Mouse (Mus musculus): ENCODE measurements around the gene Cnot1. TPM values are rescaled to one million over a fixed set of nuclear protein-coding genes. Genes with fewer than 3 reads are reported as not detected.

Cnot1 gene
- polyA plus RNA-seq, 1 experiment from 2014 or later, result 49.2 TPM

DNA sequence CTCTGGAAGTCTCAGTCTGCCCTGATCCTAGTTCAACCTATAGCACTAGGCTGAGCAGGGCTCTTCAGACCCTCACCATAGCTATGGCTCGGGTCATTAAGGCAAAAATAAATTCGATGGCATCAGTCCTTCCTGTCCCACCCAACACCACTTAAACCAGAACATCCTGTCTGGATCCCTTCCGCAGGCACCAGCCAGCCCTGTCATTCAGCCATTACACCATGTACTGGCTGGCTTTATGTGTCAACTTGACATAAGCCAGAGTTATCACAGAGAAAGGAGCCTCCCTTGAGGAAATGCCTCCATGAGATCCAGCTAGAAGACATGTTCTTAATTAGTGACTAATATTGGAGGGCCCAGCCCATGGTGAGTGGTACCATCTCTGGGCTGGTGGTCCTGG lies 15.4 kb upstream of the Cnot1 start:
- Histone ChIP-seq H3K27ac (ENCODE audit: low read length) (no peak overlapping the region; the same call in 1 of the 2 replicates), H3K4me2 (ENCODE audit: low read depth, low read length) (no peak overlapping the region), H3K27me3 (ENCODE audit: control insufficient read depth, insufficient read depth, low read length) (no peaks in the 10 kb centered on the region), H3K36me3 (ENCODE audit: control insufficient read depth, insufficient read depth) (no peaks in the 10 kb centered on the region), H3K9me3 (replicated peaks; ENCODE audit: control insufficient read depth, low read length) (no peaks in the 10 kb centered on the region), H3K4me1 (ENCODE audit: control insufficient read depth, insufficient read depth, low read length) (peaks cover 11% of the 10 kb centered on the region), H3K4me3 (ENCODE audit: low read length) (no peak overlapping the region), H3K9ac (ENCODE audit: low read length) (no peak overlapping the region)
- ATAC-seq (replicated peaks; ENCODE audit: extremely low read depth, insufficient read depth, low FRiP score), result no peak
- WGBS, result 27% methylated on average over 3 of the region's 3 CpGs

- Histone ChIP-seq H3K27me3 (ENCODE audit: control insufficient read depth, insufficient read depth, low read length) (no peaks in the 10 kb centered on the region), H3K4me2 (ENCODE audit: low read depth, low read length) (no peak overlapping the region), H3K4me3 (ENCODE audit: low read length) (no peak overlapping the region), H3K27ac (ENCODE audit: low read length) (no peak overlapping the region), H3K9me3 (replicated peaks; ENCODE audit: control insufficient read depth, low read length) (no peaks in the 10 kb centered on the region), H3K4me1 (ENCODE audit: control insufficient read depth, insufficient read depth, low read length) (peaks cover 14% of the 10 kb centered on the region), H3K9ac (ENCODE audit: low read length) (no peak overlapping the region), H3K36me3 (ENCODE audit: control insufficient read depth, insufficient read depth) (no peaks in the 10 kb centered on the region)
- ATAC-seq (replicated peaks; ENCODE audit: extremely low read depth, insufficient read depth, low FRiP score), result no peak
- 92% methylated on average over 5 of the region's 5 CpGs for WGBS
These were observed 14.8 kb upstream of the Cnot1 start for GRCm38 (mm10) chr8:95822096-95822495.

- H3K4me2 ChIP-seq (ENCODE audit: low read depth, low read length), result no peak overlapping the region
- no peaks in the 10 kb centered on the region for H3K36me3 ChIP-seq (ENCODE audit: control insufficient read depth, insufficient read depth)
- H3K9ac ChIP-seq (ENCODE audit: low read length), result no peak overlapping the region
- H3K27ac ChIP-seq (ENCODE audit: low read length), result no peak overlapping the region
- no peaks in the 10 kb centered on the region for H3K27me3 ChIP-seq (ENCODE audit: control insufficient read depth, insufficient read depth, low read length)
- WGBS, result 76% methylated on average over 6 of the region's 6 CpGs
- H3K4me3 ChIP-seq (ENCODE audit: low read length), result no peak overlapping the region
- ATAC-seq (replicated peaks; ENCODE audit: extremely low read depth, insufficient read depth, low FRiP score), result no peak
- H3K4me1 ChIP-seq (ENCODE audit: control insufficient read depth, insufficient read depth, low read length), result peaks cover 17% of the 10 kb centered on the region
- H3K9me3 ChIP-seq (replicated peaks; ENCODE audit: control insufficient read depth, low read length), result no peaks in the 10 kb centered on the region
These were observed 14.0 kb upstream of the Cnot1 start for GRCm38 (mm10) chr8:95821266-95821665.

DNA sequence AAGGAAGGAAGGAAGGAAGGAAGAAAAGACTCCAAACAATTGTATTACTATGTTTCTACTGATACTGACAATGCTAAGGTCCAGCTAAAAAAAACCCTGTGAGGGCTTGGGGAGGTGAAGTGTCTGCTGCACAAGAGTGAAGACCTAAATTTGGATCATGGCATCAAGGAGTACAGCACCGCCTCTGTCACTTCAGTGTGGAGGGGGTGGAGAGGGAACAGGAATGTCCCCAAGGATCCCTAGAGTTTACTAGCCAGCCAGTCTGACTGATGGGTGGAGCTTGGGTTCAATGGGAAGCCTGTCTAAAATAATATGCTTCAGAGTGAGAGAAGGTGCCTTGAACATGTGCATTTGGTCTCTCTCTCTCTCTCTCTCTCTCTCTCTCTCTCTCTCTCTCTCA lies 10.9 kb upstream of the Cnot1 start:
- Histone ChIP-seq H3K27ac (ENCODE audit: low read length) (peak overlapping the region; percentile 86), H3K4me3 (ENCODE audit: low read length) (no peak overlapping the region; the same call in 1 of the 2 replicates), H3K4me2 (ENCODE audit: low read depth, low read length) (peak overlapping the region; percentile 50), H3K27me3 (ENCODE audit: control insufficient read depth, insufficient read depth, low read length) (no peaks in the 10 kb centered on the region), H3K9me3 (replicated peaks; ENCODE audit: control insufficient read depth, low read length) (no peaks in the 10 kb centered on the region), H3K36me3 (ENCODE audit: control insufficient read depth, insufficient read depth) (no peaks in the 10 kb centered on the region), H3K9ac (ENCODE audit: low read length) (peak overlapping the region; percentile 49), H3K4me1 (ENCODE audit: control insufficient read depth, insufficient read depth, low read length) (peaks cover 19% of the 10 kb centered on the region)
- ATAC-seq (replicated peaks; ENCODE audit: extremely low read depth, insufficient read depth, low FRiP score), result peak; percentile 89
- WGBS, result 20% methylated on average over 1 of the region's 1 CpGs

DNA sequence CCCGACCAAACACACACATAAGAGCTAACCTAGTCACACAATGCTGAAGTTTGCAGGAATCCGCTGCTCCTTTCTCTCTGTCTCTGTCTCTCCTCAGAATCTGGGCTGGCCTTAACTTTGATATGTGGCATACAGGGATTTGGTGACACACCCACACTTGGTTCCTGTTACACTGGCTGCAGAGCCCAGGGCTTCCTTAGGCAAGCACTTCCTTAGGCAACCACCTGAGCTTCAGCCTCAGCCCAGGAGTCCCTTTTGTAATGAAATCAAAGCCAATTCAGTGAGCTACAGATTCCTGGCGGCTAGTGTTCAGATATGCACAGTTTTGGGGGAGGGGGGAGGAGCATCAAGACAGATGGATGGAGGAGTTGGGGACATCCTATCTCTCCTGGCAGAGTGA lies 10.3 kb upstream of the Cnot1 start:
- H3K27me3 ChIP-seq (ENCODE audit: control insufficient read depth, insufficient read depth, low read length), result no peaks in the 10 kb centered on the region
- H3K4me1 ChIP-seq (ENCODE audit: control insufficient read depth, insufficient read depth, low read length), result peaks cover 18% of the 10 kb centered on the region
- H3K9me3 ChIP-seq (replicated peaks; ENCODE audit: control insufficient read depth, low read length), result no peaks in the 10 kb centered on the region
- H3K4me3 ChIP-seq (ENCODE audit: low read length), result no peak overlapping the region; the same call in 1 of the 2 replicates
- H3K4me2 ChIP-seq (ENCODE audit: low read depth, low read length), result peak overlapping the region; percentile 50
- H3K36me3 ChIP-seq (ENCODE audit: control insufficient read depth, insufficient read depth), result no peaks in the 10 kb centered on the region
- peak overlapping the region; percentile 49 for H3K9ac ChIP-seq (ENCODE audit: low read length)
- peak overlapping the region; percentile 86 for H3K27ac ChIP-seq (ENCODE audit: low read length)
- 65% methylated on average over 3 of the region's 3 CpGs for WGBS
- peak; percentile 30; the same call in 1 of the 2 replicates for ATAC-seq (replicated peaks; ENCODE audit: extremely low read depth, insufficient read depth, low FRiP score)

GRCm38 (mm10) chr8:95816044-95816708 lies 8.9 kb upstream of the Cnot1 start:
- no peak for ATAC-seq (replicated peaks; ENCODE audit: extremely low read depth, insufficient read depth, low FRiP score)
- Histone ChIP-seq H3K4me3 (ENCODE audit: low read length) (no peak overlapping the region), H3K4me2 (ENCODE audit: low read depth, low read length) (no peak overlapping the region), H3K27ac (ENCODE audit: low read length) (peak overlapping the region; percentile 35), H3K36me3 (ENCODE audit: control insufficient read depth, insufficient read depth) (no peaks in the 10 kb centered on the region), H3K27me3 (ENCODE audit: control insufficient read depth, insufficient read depth, low read length) (no peaks in the 10 kb centered on the region), H3K9me3 (replicated peaks; ENCODE audit: control insufficient read depth, low read length) (no peaks in the 10 kb centered on the region), H3K4me1 (ENCODE audit: control insufficient read depth, insufficient read depth, low read length) (peaks cover 25% of the 10 kb centered on the region), H3K9ac (ENCODE audit: low read length) (peak overlapping the region; percentile 20; the same call in 1 of the 2 replicates)
- 39% methylated on average over 6 of the region's 6 CpGs for WGBS

DNA sequence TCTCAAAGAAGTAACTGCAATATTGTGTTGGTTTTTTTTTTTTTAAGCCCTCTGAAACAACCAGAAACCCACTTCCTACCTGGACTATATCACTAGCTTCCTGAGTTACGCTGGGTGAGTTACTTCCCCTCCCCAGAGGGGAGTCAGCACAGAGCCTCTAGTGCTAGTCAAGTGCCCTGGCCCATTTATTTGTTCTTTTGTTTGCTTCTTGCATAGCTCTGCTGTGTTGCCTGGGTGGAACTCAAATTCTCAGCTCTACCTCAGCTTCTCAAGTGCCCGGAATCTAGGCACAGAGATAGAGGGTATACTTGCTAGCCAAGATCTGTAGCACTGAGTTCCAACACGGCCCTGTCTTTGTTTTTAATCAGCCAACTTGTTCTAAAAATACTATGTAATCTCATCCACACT lies 2.9 kb upstream of the Cnot1 start:
- peak; percentile 37 for ATAC-seq (replicated peaks; ENCODE audit: extremely low read depth, insufficient read depth, low FRiP score)
- H3K4me2 ChIP-seq (ENCODE audit: low read depth, low read length), result peak overlapping the region; percentile 42; the same call in 1 of the 2 replicates

DNA sequence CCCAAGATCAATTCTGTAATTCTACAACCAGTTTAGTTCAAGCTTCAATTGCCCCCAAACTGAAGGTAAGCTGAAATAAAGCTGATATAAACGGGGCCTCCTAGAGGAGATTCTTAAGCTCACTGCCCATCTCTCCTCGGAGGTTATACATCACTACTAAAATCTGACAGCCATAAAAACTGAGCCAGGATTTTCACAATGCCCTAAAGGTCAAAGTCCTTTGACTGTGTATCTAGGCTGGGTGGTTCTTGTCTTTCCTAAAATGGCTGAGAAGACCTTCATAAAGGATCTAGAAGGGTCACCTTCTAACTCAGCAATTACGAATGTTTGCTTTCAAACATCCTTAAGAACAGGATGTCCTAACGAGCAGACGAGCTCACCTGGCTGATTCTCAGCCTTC lies 1.9 kb upstream of the Cnot1 start:
- WGBS, result 84% methylated on average over 5 of the region's 5 CpGs

More for the DNA sequence above, 2.9 kb upstream of the Cnot1 start:
- no peak overlapping the region for H3K4me3 ChIP-seq (ENCODE audit: low read length)
- H3K27me3 ChIP-seq (ENCODE audit: control insufficient read depth, insufficient read depth, low read length), result no peaks in the 10 kb centered on the region
- H3K9ac ChIP-seq (ENCODE audit: low read length), result no peak overlapping the region
- H3K27ac ChIP-seq (ENCODE audit: low read length), result peak overlapping the region; percentile 94
- no peaks in the 10 kb centered on the region for H3K9me3 ChIP-seq (replicated peaks; ENCODE audit: control insufficient read depth, low read length)
- peaks cover 26% of the 10 kb centered on the region for H3K4me1 ChIP-seq (ENCODE audit: control insufficient read depth, insufficient read depth, low read length)
- H3K36me3 ChIP-seq (ENCODE audit: control insufficient read depth, insufficient read depth), result no peaks in the 10 kb centered on the region
- 14% methylated on average over 3 of the region's 3 CpGs for WGBS

GRCm38 (mm10) chr8:95808631-95809030 lies 1.4 kb upstream of the Cnot1 start:
- no peak overlapping the region for H3K4me3 ChIP-seq (ENCODE audit: low read length)

More for the DNA sequence above, 1.9 kb upstream of the Cnot1 start:
- no peak for ATAC-seq (replicated peaks; ENCODE audit: extremely low read depth, insufficient read depth, low FRiP score)
- no peaks in the 10 kb centered on the region for H3K9me3 ChIP-seq (replicated peaks; ENCODE audit: control insufficient read depth, low read length)
- no peak overlapping the region for H3K4me2 ChIP-seq (ENCODE audit: low read depth, low read length)
- no peaks in the 10 kb centered on the region for H3K27me3 ChIP-seq (ENCODE audit: control insufficient read depth, insufficient read depth, low read length)
- H3K4me1 ChIP-seq (ENCODE audit: control insufficient read depth, insufficient read depth, low read length), result peaks cover 34% of the 10 kb centered on the region
- no peak overlapping the region for H3K9ac ChIP-seq (ENCODE audit: low read length)
- H3K4me3 ChIP-seq (ENCODE audit: low read length), result no peak overlapping the region
- peak overlapping the region; percentile 94 for H3K27ac ChIP-seq (ENCODE audit: low read length)
- no peaks in the 10 kb centered on the region for H3K36me3 ChIP-seq (ENCODE audit: control insufficient read depth, insufficient read depth)

More at GRCm38 (mm10) chr8:95808631-95809030, 1.4 kb upstream of the Cnot1 start:
- H3K9me3 ChIP-seq (replicated peaks; ENCODE audit: control insufficient read depth, low read length), result no peaks in the 10 kb centered on the region
- no peaks in the 10 kb centered on the region for H3K27me3 ChIP-seq (ENCODE audit: control insufficient read depth, insufficient read depth, low read length)
- peaks cover 38% of the 10 kb centered on the region for H3K4me1 ChIP-seq (ENCODE audit: control insufficient read depth, insufficient read depth, low read length)
- 81% methylated on average over 4 of the region's 4 CpGs for WGBS
- no peak for ATAC-seq (replicated peaks; ENCODE audit: extremely low read depth, insufficient read depth, low FRiP score)
- 0 out of 2 replicates have a peak, but pooled peaks cover 2% of the 10 kb centered on the region for H3K36me3 ChIP-seq (ENCODE audit: control insufficient read depth, insufficient read depth)
- H3K4me2 ChIP-seq (ENCODE audit: low read depth, low read length), result no peak overlapping the region
- no peak overlapping the region for H3K27ac ChIP-seq (ENCODE audit: low read length)
- H3K9ac ChIP-seq (ENCODE audit: low read length), result no peak overlapping the region
